Mouse (Mus musculus): ENCODE data around the gene 1810013L24Rik. TPM values are rescaled to one million over a fixed set of nuclear protein-coding genes. Genes with fewer than 3 reads are reported as not detected.

Gene 1810013L24Rik
- polyA plus RNA-seq, 1 experiment from 2014 or later = 28.6 TPM

- no peak overlapping the region for H3K27ac ChIP-seq (replicated peaks)
- peaks cover 27% of the 10 kb centered on the region for H3K36me3 ChIP-seq
- H3K9ac ChIP-seq = no peak overlapping the region
- H3K4me3 ChIP-seq = no peak overlapping the region
- peaks cover 29% of the 10 kb centered on the region for H3K4me1 ChIP-seq (replicated peaks)
- no peak overlapping the region for H3K4me2 ChIP-seq
- H3K27me3 ChIP-seq = no peaks in the 10 kb centered on the region
- ATAC-seq (ENCODE audit: low FRiP score, low read depth) = no peak
- no peaks in the 10 kb centered on the region for H3K9me3 ChIP-seq
Observed at GRCm38 (mm10) chr16:8838921-8839320, 9.0 kb downstream of the 1810013L24Rik start.

GRCm38 (mm10) chr16:8840557-8840956, 10.7 kb downstream of the 1810013L24Rik start:
- Histone ChIP-seq H3K4me1 (replicated peaks) (peaks cover 21% of the 10 kb centered on the region), H3K36me3 (peaks cover 29% of the 10 kb centered on the region), H3K27ac (replicated peaks) (no peak overlapping the region), H3K9ac (no peak overlapping the region), H3K4me2 (no peak overlapping the region), H3K4me3 (no peak overlapping the region), H3K9me3 (no peaks in the 10 kb centered on the region), H3K27me3 (no peaks in the 10 kb centered on the region)
- no peak for ATAC-seq (ENCODE audit: low FRiP score, low read depth)
- WGBS = 86% methylated on average over 3 of the region's 3 CpGs

- no peak overlapping the region for H3K27ac ChIP-seq (replicated peaks)
- H3K27me3 ChIP-seq = no peaks in the 10 kb centered on the region
- H3K4me2 ChIP-seq = no peak overlapping the region
- peaks cover 32% of the 10 kb centered on the region for H3K36me3 ChIP-seq
- H3K4me3 ChIP-seq = no peak overlapping the region
- WGBS = 94% methylated on average over 10 of the region's 10 CpGs
- ATAC-seq (ENCODE audit: low FRiP score, low read depth) = no peak
- no peaks in the 10 kb centered on the region for H3K9me3 ChIP-seq
- peaks cover 14% of the 10 kb centered on the region; the same call in 1 of the 2 replicates for H3K4me1 ChIP-seq (replicated peaks)
- no peak overlapping the region for H3K9ac ChIP-seq
Observed at GRCm38 (mm10) chr16:8842962-8843361, 13.1 kb downstream of the 1810013L24Rik start.

- no peak overlapping the region for H3K4me3 ChIP-seq
- ATAC-seq (ENCODE audit: low FRiP score, low read depth) = no peak
Observed at GRCm38 (mm10) chr16:8843580-8844175, 13.8 kb downstream of the 1810013L24Rik start.

GRCm38 (mm10) chr16:8845986-8846385, 16.1 kb downstream of the 1810013L24Rik start:
- peaks cover 30% of the 10 kb centered on the region for H3K36me3 ChIP-seq
- H3K4me3 ChIP-seq = no peak overlapping the region
- H3K9ac ChIP-seq = no peak overlapping the region
- no peak overlapping the region for H3K4me2 ChIP-seq
- WGBS = 88% methylated on average over 4 of the region's 4 CpGs
- no peaks in the 10 kb centered on the region for H3K9me3 ChIP-seq
- H3K27me3 ChIP-seq = no peaks in the 10 kb centered on the region
- no peak for ATAC-seq (ENCODE audit: low FRiP score, low read depth)
- peaks cover 26% of the 10 kb centered on the region for H3K4me1 ChIP-seq (replicated peaks)
- H3K27ac ChIP-seq (replicated peaks) = no peak overlapping the region

More at GRCm38 (mm10) chr16:8843580-8844175, 13.8 kb downstream of the 1810013L24Rik start:
- WGBS = 84% methylated on average over 3 of the region's 3 CpGs
- Histone ChIP-seq H3K9me3 (no peaks in the 10 kb centered on the region), H3K9ac (no peak overlapping the region), H3K36me3 (peaks cover 28% of the 10 kb centered on the region), H3K27me3 (no peaks in the 10 kb centered on the region), H3K4me1 (replicated peaks) (peaks cover 19% of the 10 kb centered on the region), H3K4me2 (no peak overlapping the region), H3K27ac (replicated peaks) (no peak overlapping the region)

GRCm38 (mm10) chr16:8848309-8849068, 18.6 kb downstream of the 1810013L24Rik start:
- Histone ChIP-seq H3K27me3 (no peaks in the 10 kb centered on the region), H3K27ac (replicated peaks) (no peak overlapping the region), H3K36me3 (peaks cover 21% of the 10 kb centered on the region), H3K4me2 (no peak overlapping the region), H3K4me3 (no peak overlapping the region), H3K4me1 (replicated peaks) (peaks cover 35% of the 10 kb centered on the region), H3K9ac (no peak overlapping the region), H3K9me3 (no peaks in the 10 kb centered on the region)
- 93% methylated on average over 4 of the region's 4 CpGs for WGBS
- no peak for ATAC-seq (ENCODE audit: low FRiP score, low read depth)

GRCm38 (mm10) chr16:8849929-8850328, 20.0 kb downstream of the 1810013L24Rik start:
- H3K27ac ChIP-seq (replicated peaks) = no peak overlapping the region
- 0 out of 2 replicates have a peak, but pooled peaks cover 19% of the 10 kb centered on the region for H3K36me3 ChIP-seq
- no peaks in the 10 kb centered on the region for H3K27me3 ChIP-seq
- no peak for ATAC-seq (ENCODE audit: low FRiP score, low read depth)
- WGBS = 97% methylated on average over 1 of the region's 1 CpGs
- H3K4me3 ChIP-seq = no peak overlapping the region
- H3K9me3 ChIP-seq = no peaks in the 10 kb centered on the region
- peaks cover 39% of the 10 kb centered on the region for H3K4me1 ChIP-seq (replicated peaks)
- no peak overlapping the region for H3K4me2 ChIP-seq
- H3K9ac ChIP-seq = no peak overlapping the region

- peaks cover 28% of the 10 kb centered on the region for H3K36me3 ChIP-seq
- no peaks in the 10 kb centered on the region for H3K27me3 ChIP-seq
- H3K4me1 ChIP-seq (replicated peaks) = peaks cover 16% of the 10 kb centered on the region
- WGBS = 94% methylated on average over 2 of the region's 2 CpGs
- no peak overlapping the region for H3K4me2 ChIP-seq
- no peak overlapping the region for H3K27ac ChIP-seq (replicated peaks)
- ATAC-seq (ENCODE audit: low FRiP score, low read depth) = no peak
- H3K9ac ChIP-seq = no peak overlapping the region
- no peak overlapping the region for H3K4me3 ChIP-seq
- H3K9me3 ChIP-seq = no peaks in the 10 kb centered on the region
Observed at GRCm38 (mm10) chr16:8855143-8855542, 25.2 kb downstream of the 1810013L24Rik start.

- Histone ChIP-seq H3K4me3 (no peak overlapping the region), H3K36me3 (peaks cover 31% of the 10 kb centered on the region), H3K4me1 (replicated peaks) (peaks cover 8% of the 10 kb centered on the region), H3K4me2 (no peak overlapping the region), H3K9me3 (no peaks in the 10 kb centered on the region), H3K27ac (replicated peaks) (no peak overlapping the region), H3K9ac (no peak overlapping the region), H3K27me3 (no peaks in the 10 kb centered on the region)
- ATAC-seq (ENCODE audit: low FRiP score, low read depth) = no peak
- 89% methylated on average over 2 of the region's 2 CpGs for WGBS
Observed at GRCm38 (mm10) chr16:8856820-8857219, 26.9 kb downstream of the 1810013L24Rik start.

GRCm38 (mm10) chr16:8862336-8862987, 32.6 kb downstream of the 1810013L24Rik start:
- Histone ChIP-seq H3K27ac (replicated peaks) (no peak overlapping the region), H3K4me1 (replicated peaks) (no peaks in the 10 kb centered on the region), H3K27me3 (no peaks in the 10 kb centered on the region), H3K4me3 (no peak overlapping the region), H3K4me2 (no peak overlapping the region), H3K36me3 (peaks cover 18% of the 10 kb centered on the region), H3K9ac (no peak overlapping the region), H3K9me3 (no peaks in the 10 kb centered on the region)
- WGBS = 89% methylated on average over 5 of the region's 5 CpGs
- ATAC-seq (ENCODE audit: low FRiP score, low read depth) = no peak

- peaks cover 10% of the 10 kb centered on the region; the same call in 1 of the 2 replicates for H3K36me3 ChIP-seq
- H3K4me1 ChIP-seq (replicated peaks) = no peaks in the 10 kb centered on the region
- H3K27ac ChIP-seq (replicated peaks) = no peak overlapping the region
- no peak for ATAC-seq (ENCODE audit: low FRiP score, low read depth)
- no peak overlapping the region for H3K4me3 ChIP-seq
- no peaks in the 10 kb centered on the region for H3K9me3 ChIP-seq
- H3K27me3 ChIP-seq = no peaks in the 10 kb centered on the region
- 73% methylated on average over 4 of the region's 4 CpGs for WGBS
- no peak overlapping the region for H3K9ac ChIP-seq
- H3K4me2 ChIP-seq = no peak overlapping the region
Observed at GRCm38 (mm10) chr16:8864223-8864631, 34.3 kb downstream of the 1810013L24Rik start.

GRCm38 (mm10) chr16:8867406-8867955, 37.6 kb downstream of the 1810013L24Rik start:
- no peak for ATAC-seq (ENCODE audit: low FRiP score, low read depth)
- Histone ChIP-seq H3K4me1 (replicated peaks) (no peaks in the 10 kb centered on the region), H3K36me3 (no peaks in the 10 kb centered on the region), H3K9me3 (no peaks in the 10 kb centered on the region), H3K27me3 (no peaks in the 10 kb centered on the region), H3K9ac (no peak overlapping the region), H3K27ac (replicated peaks) (no peak overlapping the region), H3K4me3 (no peak overlapping the region), H3K4me2 (no peak overlapping the region)
- WGBS = 87% methylated on average over 5 of the region's 5 CpGs

Data from hindbrain, embryonic 15.5 days (tissue).